ENCODE assay signal across 32 mouse cellular contexts in genomic region chr16:43772766-43773165, GRCm38 (mm10). TPM values are rescaled to one million over a fixed set of nuclear protein-coding genes. Genes with fewer than 3 reads are reported as not detected.
DNase-seq lines count a peak whose midpoint lies in the region; ATAC-seq lines count a peak whose summit lies in the region.
"Had no signal": no experiment of that assay in that cellular context is flagged by ENCODE, and none has a peak within 500 bp of the region (broad histone marks: within the 10 kb centered on the region; RNA-seq: fewer than 3 reads in every experiment).

No protein-coding gene starts in this region.

- peaks cover 19% of the 10 kb centered on the region; the same call in 1 of the 2 replicates for H3K4me1 ChIP-seq in heart, embryonic 10.5 days
- peaks cover 23% of the 10 kb centered on the region for H3K4me1 ChIP-seq in heart, embryonic 13.5 days
- H3K4me1 ChIP-seq in heart, embryonic 16.5 days (ENCODE audit: control insufficient read depth, insufficient read depth, low read length), result peaks cover 11% of the 10 kb centered on the region
- H3K4me1 ChIP-seq in intestine, embryonic 16.5 days (ENCODE audit: control insufficient read depth, insufficient read depth, low read length), result no peaks in the 10 kb centered on the region
- H3K4me1 ChIP-seq: forebrain, embryonic 10.5 days; forebrain, embryonic 13.5 days; hindbrain, embryonic 10.5 days; hindbrain, embryonic 13.5 days; intestine, embryonic 15.5 days had no signal

- 88% methylated on average over 1 of the region's 1 CpGs for WGBS in heart, embryonic 10.5 days
- 59% methylated on average over 1 of the region's 1 CpGs for WGBS in heart, embryonic 13.5 days
- WGBS in heart, embryonic 16.5 days, result 62% methylated on average over 1 of the region's 1 CpGs
- 91% methylated on average over 1 of the region's 1 CpGs for WGBS in intestine, embryonic 16.5 days

- intact Hi-C loops in heart, postnatal 14 days (cut with DNase I), result no loop called here

- H3K36me3 ChIP-seq in heart, embryonic 10.5 days, result no peaks in the 10 kb centered on the region
- no peaks in the 10 kb centered on the region for H3K36me3 ChIP-seq in heart, embryonic 13.5 days
- no peaks in the 10 kb centered on the region for H3K36me3 ChIP-seq in heart, embryonic 16.5 days (ENCODE audit: control insufficient read depth, insufficient read depth)
- H3K36me3 ChIP-seq in intestine, embryonic 16.5 days (ENCODE audit: control insufficient read depth, insufficient read depth, low read length), result no peaks in the 10 kb centered on the region
- H3K36me3 ChIP-seq: forebrain, embryonic 10.5 days; G1E; hindbrain, embryonic 10.5 days; hindbrain, embryonic 13.5 days; intestine, embryonic 15.5 days had no signal

- H3K4me3 ChIP-seq in heart, embryonic 10.5 days, result no peak overlapping the region
- no peak overlapping the region for H3K4me3 ChIP-seq in heart, embryonic 13.5 days
- H3K4me3 ChIP-seq in heart, embryonic 16.5 days (ENCODE audit: low read length), result no peak overlapping the region
- H3K4me3 ChIP-seq in intestine, embryonic 16.5 days (ENCODE audit: low read length), result no peak overlapping the region
- H3K4me3 ChIP-seq: forebrain, embryonic 10.5 days; forebrain, embryonic 13.5 days; hindbrain, embryonic 10.5 days; hindbrain, embryonic 13.5 days; intestine, embryonic 15.5 days had no signal

- no peaks in the 10 kb centered on the region for H3K27me3 ChIP-seq in heart, embryonic 10.5 days (ENCODE audit: insufficient read depth, poor library complexity, severe bottlenecking)
- no peaks in the 10 kb centered on the region for H3K27me3 ChIP-seq in heart, embryonic 13.5 days (replicated peaks)
- H3K27me3 ChIP-seq in heart, embryonic 16.5 days (ENCODE audit: control insufficient read depth, insufficient read depth, low read length), result no peaks in the 10 kb centered on the region
- H3K27me3 ChIP-seq in intestine, embryonic 16.5 days (replicated peaks; ENCODE audit: control insufficient read depth, insufficient read depth, low read length), result no peaks in the 10 kb centered on the region
- H3K27me3 ChIP-seq: CH12.LX; forebrain, embryonic 13.5 days; hindbrain, embryonic 13.5 days; intestine, embryonic 15.5 days had no signal

- H3K27ac ChIP-seq in heart, embryonic 10.5 days, result peak overlapping the region; percentile 83
- H3K27ac ChIP-seq in heart, embryonic 13.5 days (replicated peaks), result peak overlapping the region; percentile 79
- H3K27ac ChIP-seq in heart, embryonic 16.5 days (ENCODE audit: low read length), result peak overlapping the region; percentile 88
- no peak overlapping the region for H3K27ac ChIP-seq in intestine, embryonic 16.5 days (ENCODE audit: low read length)
- H3K27ac ChIP-seq: forebrain, embryonic 10.5 days; forebrain, embryonic 13.5 days; hindbrain, embryonic 10.5 days; hindbrain, embryonic 13.5 days; intestine, embryonic 15.5 days had no signal

- no peak overlapping the region for H3K9ac ChIP-seq in heart, embryonic 13.5 days
- H3K9ac ChIP-seq in heart, embryonic 16.5 days (ENCODE audit: low read length), result no peak overlapping the region
- no peak overlapping the region for H3K9ac ChIP-seq in intestine, embryonic 16.5 days (ENCODE audit: low read depth, low read length)
- H3K9ac ChIP-seq: forebrain, embryonic 13.5 days; hindbrain, embryonic 13.5 days; intestine, embryonic 15.5 days had no signal

- no peaks in the 10 kb centered on the region for H3K9me3 ChIP-seq in heart, embryonic 10.5 days
- no peaks in the 10 kb centered on the region for H3K9me3 ChIP-seq in heart, embryonic 13.5 days
- peaks cover 4% of the 10 kb centered on the region; the same call in 1 of the 2 replicates for H3K9me3 ChIP-seq in heart, embryonic 16.5 days (replicated peaks; ENCODE audit: control insufficient read depth, low read length)
- H3K9me3 ChIP-seq in intestine, embryonic 16.5 days (ENCODE audit: control insufficient read depth, low read length), result no peaks in the 10 kb centered on the region
- H3K9me3 ChIP-seq: forebrain, embryonic 10.5 days; forebrain, embryonic 13.5 days; G1E; hindbrain, embryonic 10.5 days; hindbrain, embryonic 13.5 days; intestine, embryonic 15.5 days had no signal

- DNase-seq in heart, embryonic 10.5 days (ENCODE audit: low spot score), result peak; percentile 51
- DNase-seq in heart, postnatal 4 days, result no peak
- DNase-seq in heart, postnatal 14 days, result no peak
- DNase-seq: adrenal gland, postnatal 10 days; adrenal gland, postnatal 36 days; B cell, adult 2 months; cerebellum, adult 18-20 months; cerebellum, adult 9-10 months; cerebellum, postnatal 14 days; gastrocnemius, postnatal 14 days; kidney, adult 18-20 months; kidney, adult 9 months had no signal

- peak overlapping the region; percentile 37 for H3K4me2 ChIP-seq in heart, embryonic 13.5 days
- H3K4me2 ChIP-seq in heart, embryonic 16.5 days (ENCODE audit: low read depth, low read length), result peak overlapping the region; percentile 40; the same call in 1 of the 2 replicates
- no peak overlapping the region for H3K4me2 ChIP-seq in intestine, embryonic 16.5 days (ENCODE audit: low read depth, low read length)
- H3K4me2 ChIP-seq: forebrain, embryonic 13.5 days; hindbrain, embryonic 13.5 days; intestine, embryonic 15.5 days had no signal

- no peak for ATAC-seq in heart, embryonic 13.5 days (ENCODE audit: extremely low read depth, insufficient number of reproducible peaks, low FRiP score, low TSS enrichment)
- ATAC-seq in heart, embryonic 16.5 days (replicated peaks; ENCODE audit: extremely low read depth, insufficient read depth, low FRiP score), result peak; percentile 75
- no peak for ATAC-seq in intestine, embryonic 16.5 days
- ATAC-seq: forebrain, embryonic 13.5 days; forebrain, embryonic 16.5 days; hindbrain, embryonic 16.5 days; intestine, embryonic 15.5 days; Patski had no signal

RNA-seq across cellular contexts. Expression of gene Drd3, which starts 18.9 kb away (rescaled TPM):
- polyA plus RNA-seq in heart, embryonic 10.5 days (2016; fragmentation: Nextera tagmentation; extraction: Ambion mirVana), result not detected in 2 replicates
- not detected for total RNA-seq in heart, postnatal 4 days (2021)
- not detected in 2 replicates for polyA plus RNA-seq in heart, embryonic 13.5 days (2015; fragmentation: Nextera tagmentation; extraction: Ambion mirVana)
- total RNA-seq in heart, postnatal 14 days (2021), result not detected
- polyA plus RNA-seq in heart, embryonic 16.5 days (2015; fragmentation: Nextera tagmentation; extraction: Ambion mirVana), result not detected in 2 replicates
- not detected in 2 replicates for polyA plus RNA-seq in intestine, embryonic 16.5 days (2015; fragmentation: Nextera tagmentation; extraction: Ambion mirVana)
- total RNA-seq: adrenal gland, adult 18-20 months; adrenal gland, postnatal 10 days; adrenal gland, postnatal 36 days; CH12.LX; G1E; gastrocnemius, adult 18-20 months; gastrocnemius, postnatal 14 days; gastrocnemius, postnatal 4 days; heart, adult 18-20 months had no signal
- polyA plus RNA-seq: embryonic facial prominence, embryonic 11.5 days; embryonic facial prominence, embryonic 14.5 days; forebrain, embryonic 10.5 days; forebrain, embryonic 16.5 days; G1E; hindbrain, embryonic 10.5 days; hindbrain, embryonic 13.5 days; hindbrain, embryonic 16.5 days; intestine, embryonic 15.5 days; kidney, embryonic 16.5 days; Patski had no signal
